Mouse (Mus musculus): ENCODE results near the gene Kif26b. TPM values are rescaled to one million over a fixed set of nuclear protein-coding genes. Genes with fewer than 3 reads are reported as not detected.

Gene Kif26b
- total and polyA plus RNA-seq, 3 experiments, result 0.86 to 3.0 (median 2.4) TPM

DNA sequence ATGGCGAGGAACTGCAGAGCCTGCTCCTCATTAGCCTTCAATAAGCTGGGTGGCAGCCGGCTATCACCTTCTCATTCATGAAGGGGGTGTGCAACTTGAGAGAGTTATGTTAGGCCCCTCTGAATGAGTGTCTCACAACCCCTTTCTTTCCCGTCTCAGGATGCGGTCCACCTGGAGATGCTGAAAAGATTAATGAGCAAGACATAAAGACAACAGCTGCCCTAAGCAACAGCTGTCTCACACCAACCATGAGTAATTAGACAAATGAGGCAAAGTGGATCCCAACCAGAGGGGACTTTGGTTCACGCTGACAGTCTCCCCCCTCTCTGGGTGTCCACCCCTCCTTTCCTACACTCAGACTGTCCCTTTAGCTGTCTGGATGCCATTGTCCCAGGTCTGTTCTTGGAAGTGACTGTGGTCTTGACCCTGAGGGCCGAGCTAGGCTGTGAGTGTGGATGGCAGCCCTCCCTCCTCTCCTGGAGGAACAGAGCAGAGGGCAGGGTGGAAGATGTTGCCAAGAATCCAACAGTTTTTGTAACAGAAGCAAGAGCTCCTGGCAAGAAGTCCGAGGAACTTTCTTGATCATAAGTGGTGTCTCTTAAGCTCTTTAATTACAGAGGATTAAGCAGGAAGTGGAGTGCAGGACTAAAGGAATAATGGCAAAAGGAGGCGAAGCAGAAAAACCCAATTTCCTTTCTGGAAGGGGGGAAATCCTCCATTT, 331.9 kb downstream of the Kif26b start:
- H3K9ac ChIP-seq (ENCODE audit: low read depth, low read length), result no peak overlapping the region
- intact Hi-C loops (cut with DNase I), result no loop called here
- WGBS, result 77% methylated on average over 8 of the region's 8 CpGs
- no peaks in the 10 kb centered on the region for H3K27me3 ChIP-seq (ENCODE audit: control insufficient read depth, insufficient read depth, low read length)
- no peaks in the 10 kb centered on the region for H3K79me2 ChIP-seq (replicated peaks; ENCODE audit: control insufficient read depth, insufficient read depth, low read length)
- DNase-seq, result no peak
- H3K4me3 ChIP-seq, result no peak overlapping the region
- no peak overlapping the region for H3K27ac ChIP-seq
- no peaks in the 10 kb centered on the region for H3K36me3 ChIP-seq (ENCODE audit: control insufficient read depth, insufficient read depth, low read length)
- TF ChIP-seq EP300 (IDR thresholded peaks at IDR 0.05; ENCODE audit: insufficient read depth, low read depth, low read length), result no peak
- TF ChIP-seq CTCF (IDR thresholded peaks at IDR 0.05), result no peak
- TF ChIP-seq POLR2A (IDR thresholded peaks at IDR 0.05; ENCODE audit: insufficient read depth, low read depth, low read length), result no peak
- H3K4me1 ChIP-seq (ENCODE audit: control insufficient read depth, insufficient read depth, low read length), result no peaks in the 10 kb centered on the region

DNA sequence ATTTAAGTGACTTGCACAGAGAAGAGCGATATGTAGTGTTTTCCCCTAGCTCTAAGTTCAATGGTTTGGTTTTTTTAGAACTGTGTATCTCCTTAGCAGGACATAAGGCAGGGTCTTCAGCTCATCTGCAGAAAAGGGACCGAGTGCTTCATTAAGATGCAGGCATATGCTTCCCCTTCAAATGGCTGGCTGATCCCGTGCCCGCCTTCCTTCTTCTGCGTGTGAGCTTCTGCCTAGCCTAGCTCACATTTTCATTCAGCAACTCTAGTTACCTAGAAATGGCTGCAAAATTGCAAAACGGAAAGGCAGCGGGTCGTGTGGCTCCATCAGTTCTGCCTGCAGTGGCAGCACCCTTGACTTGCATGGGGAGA, 332.5 kb downstream of the Kif26b start:
- intact Hi-C loops (cut with DNase I), result no loop called here
- 90% methylated on average over 8 of the region's 8 CpGs for WGBS
- H3K4me1 ChIP-seq (ENCODE audit: control insufficient read depth, insufficient read depth, low read length), result no peaks in the 10 kb centered on the region

DNA sequence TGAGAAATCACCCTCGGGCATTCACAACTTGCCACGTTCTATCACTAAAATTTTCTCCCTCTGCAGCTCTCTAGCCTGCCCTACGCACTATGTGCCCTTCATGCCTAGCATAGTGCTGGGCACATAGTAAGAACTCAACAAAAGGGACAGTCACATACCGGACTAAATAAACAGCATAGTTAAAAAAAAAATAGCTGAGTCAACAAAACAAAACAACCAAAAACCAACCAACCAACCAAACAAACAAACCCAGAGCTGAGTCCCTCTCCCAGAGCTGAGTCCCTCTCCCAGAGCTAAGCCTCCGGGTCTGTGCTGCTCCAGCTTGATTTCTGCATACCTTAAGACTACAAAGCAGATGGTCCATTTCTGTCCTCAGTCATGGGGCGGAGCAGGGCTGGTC, 334.8 kb downstream of the Kif26b start:
- H3K27ac ChIP-seq, result no peak overlapping the region
- intact Hi-C loops (cut with DNase I), result no loop called here
- no peaks in the 10 kb centered on the region for H3K36me3 ChIP-seq (ENCODE audit: control insufficient read depth, insufficient read depth, low read length)
- H3K4me1 ChIP-seq (ENCODE audit: control insufficient read depth, insufficient read depth, low read length), result no peaks in the 10 kb centered on the region
- H3K4me3 ChIP-seq, result no peak overlapping the region
- no peak for TF ChIP-seq POLR2A (IDR thresholded peaks at IDR 0.05; ENCODE audit: insufficient read depth, low read depth, low read length)
- no peak for TF ChIP-seq EP300 (IDR thresholded peaks at IDR 0.05; ENCODE audit: insufficient read depth, low read depth, low read length)
- TF ChIP-seq CTCF (IDR thresholded peaks at IDR 0.05), result no peak
- no peak overlapping the region for H3K9ac ChIP-seq (ENCODE audit: low read depth, low read length)
- H3K79me2 ChIP-seq (replicated peaks; ENCODE audit: control insufficient read depth, insufficient read depth, low read length), result no peaks in the 10 kb centered on the region
- no peak for DNase-seq
- no peaks in the 10 kb centered on the region for H3K27me3 ChIP-seq (ENCODE audit: control insufficient read depth, insufficient read depth, low read length)
- 88% methylated on average over 6 of the region's 6 CpGs for WGBS

More for the DNA sequence above, 332.5 kb downstream of the Kif26b start:
- Histone ChIP-seq H3K36me3 (ENCODE audit: control insufficient read depth, insufficient read depth, low read length) (no peaks in the 10 kb centered on the region), H3K79me2 (replicated peaks; ENCODE audit: control insufficient read depth, insufficient read depth, low read length) (no peaks in the 10 kb centered on the region), H3K27ac (no peak overlapping the region), H3K9ac (ENCODE audit: low read depth, low read length) (no peak overlapping the region), H3K27me3 (ENCODE audit: control insufficient read depth, insufficient read depth, low read length) (no peaks in the 10 kb centered on the region), H3K4me3 (no peak overlapping the region)
- no peak for TF ChIP-seq EP300 (IDR thresholded peaks at IDR 0.05; ENCODE audit: insufficient read depth, low read depth, low read length)
- TF ChIP-seq CTCF (IDR thresholded peaks at IDR 0.05), result no peak
- no peak for TF ChIP-seq POLR2A (IDR thresholded peaks at IDR 0.05; ENCODE audit: insufficient read depth, low read depth, low read length)
- DNase-seq, result no peak

DNA sequence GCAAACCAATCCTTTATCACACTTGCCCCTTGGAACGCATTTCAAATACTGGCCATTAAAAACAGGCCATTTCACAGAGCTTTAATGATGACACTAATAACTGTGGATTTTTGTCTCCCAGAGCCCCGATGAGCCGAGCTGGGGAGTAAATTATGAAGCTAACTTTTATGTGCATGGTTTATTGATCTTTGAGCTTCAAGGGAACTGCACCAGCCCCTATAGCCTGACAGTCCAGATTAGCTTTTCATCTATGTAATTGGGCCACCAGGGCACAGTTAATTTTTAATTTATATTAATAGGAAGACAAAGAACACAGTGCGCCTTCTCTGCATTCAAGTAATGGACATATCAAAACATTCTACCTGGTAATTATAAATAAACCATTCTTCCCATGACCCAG, 335.4 kb downstream of the Kif26b start:
- no peaks in the 10 kb centered on the region for H3K36me3 ChIP-seq (ENCODE audit: control insufficient read depth, insufficient read depth, low read length)
- DNase-seq, result no peak
- H3K79me2 ChIP-seq (replicated peaks; ENCODE audit: control insufficient read depth, insufficient read depth, low read length), result no peaks in the 10 kb centered on the region
- H3K27ac ChIP-seq, result no peak overlapping the region
- TF ChIP-seq EP300 (IDR thresholded peaks at IDR 0.05; ENCODE audit: insufficient read depth, low read depth, low read length), result no peak
- no peak for TF ChIP-seq CTCF (IDR thresholded peaks at IDR 0.05)
- no peak for TF ChIP-seq POLR2A (IDR thresholded peaks at IDR 0.05; ENCODE audit: insufficient read depth, low read depth, low read length)
- H3K27me3 ChIP-seq (ENCODE audit: control insufficient read depth, insufficient read depth, low read length), result no peaks in the 10 kb centered on the region
- intact Hi-C loops (cut with DNase I), result no loop called here
- 95% methylated on average over 4 of the region's 4 CpGs for WGBS
- H3K9ac ChIP-seq (ENCODE audit: low read depth, low read length), result no peak overlapping the region
- H3K4me3 ChIP-seq, result no peak overlapping the region
- H3K4me1 ChIP-seq (ENCODE audit: control insufficient read depth, insufficient read depth, low read length), result no peaks in the 10 kb centered on the region

DNA sequence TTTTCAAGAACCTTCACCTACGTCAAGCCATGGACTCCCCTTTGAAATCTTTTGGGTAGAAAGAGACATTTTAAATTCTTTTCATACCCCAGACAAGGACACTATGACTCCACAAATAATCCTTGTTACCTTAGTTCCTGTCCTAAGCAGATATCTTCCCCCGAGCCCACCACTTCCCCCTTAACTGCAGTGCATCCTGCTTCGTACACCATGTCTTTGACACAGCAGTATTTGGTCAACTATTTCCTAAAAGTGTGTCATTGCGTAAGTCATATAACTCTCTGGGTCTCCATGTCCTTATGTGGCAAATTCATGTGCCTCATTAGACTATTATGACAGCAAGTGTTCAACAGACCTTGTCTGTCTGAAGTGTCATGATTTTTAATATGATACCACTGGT, 337.8 kb downstream of the Kif26b start:
- 71% methylated on average over 4 of the region's 4 CpGs for WGBS
- intact Hi-C loops (cut with DNase I), result no loop called here
- no peaks in the 10 kb centered on the region for H3K79me2 ChIP-seq (replicated peaks; ENCODE audit: control insufficient read depth, insufficient read depth, low read length)
- no peak overlapping the region for H3K27ac ChIP-seq
- DNase-seq, result no peak
- no peak overlapping the region for H3K9ac ChIP-seq (ENCODE audit: low read depth, low read length)
- no peaks in the 10 kb centered on the region for H3K27me3 ChIP-seq (ENCODE audit: control insufficient read depth, insufficient read depth, low read length)
- no peaks in the 10 kb centered on the region for H3K36me3 ChIP-seq (ENCODE audit: control insufficient read depth, insufficient read depth, low read length)
- no peak overlapping the region for H3K4me3 ChIP-seq
- H3K4me1 ChIP-seq (ENCODE audit: control insufficient read depth, insufficient read depth, low read length), result no peaks in the 10 kb centered on the region
- TF ChIP-seq EP300 (IDR thresholded peaks at IDR 0.05; ENCODE audit: insufficient read depth, low read depth, low read length) (no peak), POLR2A (IDR thresholded peaks at IDR 0.05; ENCODE audit: insufficient read depth, low read depth, low read length) (no peak), CTCF (IDR thresholded peaks at IDR 0.05) (no peak)

DNA sequence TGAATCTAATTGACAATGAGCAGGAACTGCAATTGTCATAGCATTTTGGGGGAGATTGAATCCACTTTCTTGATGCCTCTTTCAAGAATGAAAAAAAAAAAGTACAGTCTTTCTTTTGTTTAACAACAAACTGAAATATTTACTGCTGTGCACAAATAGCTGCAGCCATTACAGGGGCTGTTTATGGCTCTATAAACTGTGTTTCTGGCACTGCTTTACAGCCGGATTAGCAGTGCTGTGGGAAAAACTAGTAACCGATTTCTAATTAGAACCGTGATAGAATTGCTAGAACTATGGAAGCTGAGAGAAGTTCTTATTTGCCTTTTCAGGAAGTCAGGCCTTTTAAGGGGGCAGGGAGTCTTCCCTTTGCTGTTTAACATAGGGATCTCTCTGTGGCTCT, 342.1 kb downstream of the Kif26b start:
- Histone ChIP-seq H3K9ac (ENCODE audit: low read depth, low read length) (no peak overlapping the region), H3K4me1 (ENCODE audit: control insufficient read depth, insufficient read depth, low read length) (no peaks in the 10 kb centered on the region), H3K36me3 (ENCODE audit: control insufficient read depth, insufficient read depth, low read length) (no peaks in the 10 kb centered on the region), H3K4me3 (no peak overlapping the region), H3K79me2 (replicated peaks; ENCODE audit: control insufficient read depth, insufficient read depth, low read length) (no peaks in the 10 kb centered on the region), H3K27me3 (ENCODE audit: control insufficient read depth, insufficient read depth, low read length) (no peaks in the 10 kb centered on the region), H3K27ac (no peak overlapping the region)
- TF ChIP-seq EP300 (IDR thresholded peaks at IDR 0.05; ENCODE audit: insufficient read depth, low read depth, low read length) (no peak), CTCF (IDR thresholded peaks at IDR 0.05) (no peak), POLR2A (IDR thresholded peaks at IDR 0.05; ENCODE audit: insufficient read depth, low read depth, low read length) (no peak)
- no peak for DNase-seq
- 81% methylated on average over 3 of the region's 3 CpGs for WGBS
- intact Hi-C loops (cut with DNase I), result no loop called here
